Mouse (Mus musculus) stomach, postnatal 0 days (tissue): ENCODE results near the gene Aplp1.

Experiments
- CTCF ChIP-seq: IDR thresholded peaks from 2 replicates; pipeline ENCODE4 v1.5.1; 2016; ENCODE audit warnings: antibody characterized with exemption, low read depth, mild to moderate bottlenecking, moderate library complexity
- EP300 ChIP-seq: optimal IDR thresholded peaks from 2 replicates; pipeline ENCODE3; 2016; ENCODE audit warnings: antibody characterized with exemption

- TF ChIP-seq CTCF (no peak), EP300 (no peak)
These were observed 34.3 kb downstream of the Aplp1 start for GRCm38 (mm10) chr7:30411023-30411422.
